Mouse (Mus musculus): Measurements from ENCODE around the gene Mlx.

DNA sequence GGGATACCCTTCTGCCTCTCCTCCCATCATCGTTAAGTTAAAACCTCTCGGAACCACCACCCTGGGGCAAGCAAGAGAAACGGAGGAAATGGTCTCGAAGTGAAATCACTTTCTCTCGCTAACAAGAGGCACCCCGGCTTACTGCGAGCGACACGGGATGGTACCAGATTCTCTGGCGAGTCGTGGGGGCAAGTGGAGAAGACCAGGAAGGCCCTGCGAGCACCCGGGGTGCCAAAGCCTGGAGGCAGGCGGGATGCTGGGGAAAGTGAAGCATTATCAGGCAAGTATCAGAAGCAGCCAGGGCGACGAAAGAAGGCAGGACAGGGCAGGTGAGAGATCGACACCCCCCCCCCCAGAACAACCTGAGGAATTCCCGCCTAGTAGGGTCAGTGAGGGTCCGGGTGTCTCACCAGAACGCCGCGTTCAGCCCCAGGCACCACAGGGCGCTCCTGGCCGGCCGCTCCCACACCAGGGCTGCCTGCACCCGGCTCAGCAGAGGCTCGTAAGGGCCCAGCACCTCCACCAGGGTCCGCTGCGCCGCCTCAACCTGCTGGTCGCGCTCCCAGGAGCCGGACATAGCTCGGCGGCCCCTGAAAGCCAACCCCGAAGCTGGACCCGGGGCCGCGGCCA, 32.2 kb downstream of the Mlx start:
- no peak for TF ChIP-seq TAL1 (IDR thresholded peaks at IDR 0.05; ENCODE audit: low read length)
- no peak for TF ChIP-seq GATA1 (IDR thresholded peaks at IDR 0.05; ENCODE audit: low read length)
